Mouse (Mus musculus) liver, embryonic 11.5 days (tissue): Measurements from ENCODE around the gene Abcb9. TPM values are rescaled to one million over a fixed set of nuclear protein-coding genes. Genes with fewer than 3 reads are reported as not detected.

ENCODE experiments used
- ATAC-seq: fragments of 200-750 bp; cut with Nextera tagmentation; replicated peaks from 2 replicates; pipeline ENCODE4 v1.8.0; 2017; ENCODE audit warnings: moderate number of reproducible peaks, mild to moderate bottlenecking, moderate TSS enrichment, moderate library complexity; ENCODE audit not compliant: low FRiP score
- DNase-seq: peaks from one replicate; pipeline ENCODE4 v3.0.0-alpha.2; 2017; ENCODE audit warnings: low spot score
- H3K27ac ChIP-seq: fragments of 300-500 bp; sonication (generic); 2 replicates; pipeline ENCODE4 v1.5.1; 2014; ENCODE audit warnings: mild to moderate bottlenecking, low read depth, low read length, control low read depth
- H3K27me3 ChIP-seq: fragments of 300-500 bp; sonication (generic); replicated peaks from 2 replicates; pipeline ENCODE4 v1.6.1; 2014; ENCODE audit warnings: low read length, mixed read lengths; ENCODE audit not compliant: control insufficient read depth, insufficient read depth
- H3K36me3 ChIP-seq: fragments of 300-500 bp; sonication (generic); 2 replicates; pipeline ENCODE4 v1.6.1; 2014; ENCODE audit warnings: mild to moderate bottlenecking, low read length, moderate library complexity, mixed read lengths; ENCODE audit not compliant: control insufficient read depth, insufficient read depth
- H3K4me1 ChIP-seq: fragments of 300-500 bp; sonication (generic); replicated peaks from 2 replicates; pipeline ENCODE4 v1.6.1; 2014; ENCODE audit warnings: low read length, mixed read lengths; ENCODE audit not compliant: control insufficient read depth, insufficient read depth
- H3K4me2 ChIP-seq: fragments of 300-500 bp; sonication (generic); 2 replicates; pipeline ENCODE4 v1.6.1; 2014; ENCODE audit warnings: mild to moderate bottlenecking, control low read depth, moderate library complexity
- H3K4me3 ChIP-seq: fragments of 300-500 bp; sonication (generic); 2 replicates; pipeline ENCODE4 v1.5.1; 2014; ENCODE audit warnings: low read depth, low read length, control low read depth
- H3K9ac ChIP-seq: fragments of 300-500 bp; sonication (generic); 2 replicates; pipeline ENCODE4 v1.6.1; 2014; ENCODE audit warnings: low read depth, low read length, control low read depth
- H3K9me3 ChIP-seq: fragments of 300-500 bp; sonication (generic); 2 replicates; pipeline ENCODE4 v1.6.1; 2016; ENCODE audit warnings: low read length, inconsistent platforms, mixed read lengths; ENCODE audit not compliant: control insufficient read depth
- WGBS: fragments of 180-500 bp; shearing (Covaris S2); extraction: QIAGEN DNeasy Blood & Tissue Kit; methylation state at CpG from one replicate; pipeline ENCODE4 v1.1.7; 2014; 5-methylcytosine and 5-hydroxymethylcytosine counted together
- polyA plus RNA-seq: library from polyadenylated mRNA; unstranded; fragments of >200 nt; fragmentation: Nextera tagmentation; extraction: Ambion mirVana; gene quantifications from 2 replicates; pipeline ENCODE4 v1.2.1, GENCODE M21; 2014

Gene Abcb9
- polyA plus RNA-seq, 1 experiment from 2014 or later = 4.1 TPM

DNA sequence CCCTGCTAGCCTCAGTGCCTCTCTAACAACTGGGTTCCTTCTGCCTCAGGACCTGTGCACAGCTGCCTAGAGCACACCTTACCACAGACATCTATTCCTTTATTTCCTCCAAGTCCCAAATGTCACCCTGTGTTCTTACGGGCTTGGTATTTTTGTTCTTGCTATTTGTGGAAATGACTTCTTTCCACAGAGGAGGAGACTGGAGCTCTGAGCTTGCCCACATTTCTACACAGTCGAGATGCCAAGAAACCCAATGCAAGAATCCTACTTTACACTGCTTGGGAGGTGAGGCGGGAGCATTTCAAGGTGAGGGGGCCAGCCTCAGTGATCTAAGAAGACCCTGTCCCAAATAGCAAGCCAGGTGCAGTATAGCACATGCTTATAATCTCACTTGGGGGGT lies 10.1 kb downstream of the Abcb9 start:
- Histone ChIP-seq H3K4me3 (no peak overlapping the region), H3K36me3 (no peaks in the 10 kb centered on the region), H3K27ac (no peak overlapping the region), H3K9me3 (no peaks in the 10 kb centered on the region), H3K27me3 (no peaks in the 10 kb centered on the region), H3K9ac (no peak overlapping the region), H3K4me1 (no peaks in the 10 kb centered on the region; the same call in 1 of the 2 replicates), H3K4me2 (no peak overlapping the region)
- 75% methylated on average over 3 of the region's 3 CpGs for WGBS
- ATAC-seq = no peak
- no peak for DNase-seq

DNA sequence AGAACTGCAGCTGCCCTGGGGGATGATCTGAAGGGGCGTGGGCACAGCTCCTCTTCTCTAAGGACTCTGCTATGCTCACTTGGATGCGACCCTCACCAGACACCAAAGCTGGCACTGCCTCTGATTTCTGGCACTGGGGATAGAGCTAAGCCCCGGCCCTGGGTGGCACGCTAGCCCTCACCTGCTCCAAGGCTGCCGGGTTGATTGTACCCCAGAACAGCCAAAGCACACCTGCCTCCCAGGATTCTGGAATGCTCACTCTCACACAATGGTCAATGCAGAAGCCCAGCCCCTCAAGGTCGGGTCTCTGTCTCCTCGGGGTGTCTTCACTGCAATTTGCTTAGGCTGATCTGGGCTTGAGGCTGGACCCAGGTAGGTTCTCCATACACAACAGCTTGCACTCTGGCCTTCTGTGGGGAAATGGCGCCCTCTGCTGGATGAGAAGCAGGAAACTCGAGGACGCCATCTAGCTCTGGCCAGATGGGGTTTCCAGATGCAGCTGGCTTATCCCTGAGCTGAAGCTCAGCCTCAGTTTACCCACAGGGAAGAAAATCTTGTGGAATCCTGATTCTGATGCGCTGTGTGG lies 10.9 kb downstream of the Abcb9 start:
- Histone ChIP-seq H3K9me3 (no peaks in the 10 kb centered on the region), H3K9ac (no peak overlapping the region), H3K36me3 (no peaks in the 10 kb centered on the region), H3K27ac (no peak overlapping the region), H3K4me3 (no peak overlapping the region), H3K4me1 (peaks cover 8% of the 10 kb centered on the region; the same call in 1 of the 2 replicates), H3K27me3 (no peaks in the 10 kb centered on the region), H3K4me2 (no peak overlapping the region)
- WGBS = 40% methylated on average over 11 of the region's 11 CpGs
- ATAC-seq = peak; percentile 62; the same call in 1 of the 2 replicates
- DNase-seq = peak; percentile 77

GRCm38 (mm10) chr5:124083850-124084587 lies 11.6 kb downstream of the Abcb9 start:
- no peak overlapping the region for H3K27ac ChIP-seq
- no peak overlapping the region for H3K4me3 ChIP-seq
- no peak overlapping the region for H3K9ac ChIP-seq
- WGBS = 86% methylated on average over 14 of the region's 14 CpGs
- H3K4me2 ChIP-seq = no peak overlapping the region
- ATAC-seq = no peak
- no peak for DNase-seq
- no peaks in the 10 kb centered on the region for H3K27me3 ChIP-seq
- no peaks in the 10 kb centered on the region for H3K9me3 ChIP-seq
- H3K4me1 ChIP-seq = peaks cover 10% of the 10 kb centered on the region; the same call in 1 of the 2 replicates
- H3K36me3 ChIP-seq = no peaks in the 10 kb centered on the region

- no peaks in the 10 kb centered on the region for H3K9me3 ChIP-seq
- DNase-seq = no peak
- H3K9ac ChIP-seq = no peak overlapping the region
- peaks cover 12% of the 10 kb centered on the region for H3K4me1 ChIP-seq
- WGBS = 85% methylated on average over 17 of the region's 17 CpGs
- no peaks in the 10 kb centered on the region for H3K27me3 ChIP-seq
- no peak overlapping the region for H3K4me3 ChIP-seq
- no peak overlapping the region for H3K4me2 ChIP-seq
- H3K36me3 ChIP-seq = no peaks in the 10 kb centered on the region
- ATAC-seq = no peak
- no peak overlapping the region for H3K27ac ChIP-seq
Observed at GRCm38 (mm10) chr5:124082941-124083688, 12.5 kb downstream of the Abcb9 start.

DNA sequence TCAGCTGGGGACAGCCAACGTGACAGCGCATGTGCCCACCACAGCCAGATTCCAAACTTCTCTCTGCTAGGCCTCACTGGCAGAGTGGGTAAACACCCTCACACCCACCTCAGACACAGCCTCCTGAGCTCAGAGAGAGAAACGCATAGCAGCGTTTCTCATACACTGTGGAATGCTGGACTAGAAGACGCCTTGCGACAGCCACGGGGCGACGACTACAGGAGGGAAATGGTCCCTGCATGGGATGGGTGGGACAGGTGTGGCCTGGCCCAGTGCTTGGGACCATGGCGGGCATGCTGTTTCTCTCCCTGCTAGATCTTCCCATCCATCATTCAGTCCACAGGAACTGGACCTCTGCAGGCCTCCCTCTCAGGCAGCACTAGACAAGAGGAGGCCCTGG lies 13.2 kb downstream of the Abcb9 start:
- Histone ChIP-seq H3K9ac (no peak overlapping the region), H3K27me3 (no peaks in the 10 kb centered on the region), H3K36me3 (no peaks in the 10 kb centered on the region), H3K4me1 (peaks cover 19% of the 10 kb centered on the region), H3K4me3 (no peak overlapping the region), H3K9me3 (no peaks in the 10 kb centered on the region), H3K4me2 (no peak overlapping the region), H3K27ac (no peak overlapping the region)
- 79% methylated on average over 10 of the region's 10 CpGs for WGBS
- DNase-seq (no peak), ATAC-seq (no peak)

DNA sequence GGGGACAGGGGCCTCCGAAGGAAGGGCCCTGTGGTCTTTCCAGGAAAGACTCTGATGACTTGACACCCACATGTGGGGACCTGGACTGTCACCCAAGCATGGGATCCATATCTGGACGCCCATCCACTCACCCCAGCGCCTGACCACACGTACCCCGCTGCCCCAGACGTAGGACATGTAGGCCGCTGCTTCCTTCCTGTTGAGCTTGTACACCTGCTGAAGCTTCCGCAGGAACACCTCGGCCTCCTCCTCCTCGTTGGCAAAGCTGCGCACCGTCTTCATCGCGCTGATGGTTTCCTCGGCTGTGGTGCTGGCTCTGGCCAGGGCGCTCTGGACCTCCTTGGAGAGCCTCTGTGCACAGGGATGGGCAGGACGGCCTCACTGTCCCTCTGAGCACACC lies 15.7 kb downstream of the Abcb9 start:
- ATAC-seq (no peak), DNase-seq (no peak)
- Histone ChIP-seq H3K27ac (no peak overlapping the region), H3K9ac (no peak overlapping the region), H3K36me3 (no peaks in the 10 kb centered on the region), H3K4me2 (no peak overlapping the region), H3K4me3 (no peak overlapping the region), H3K27me3 (no peaks in the 10 kb centered on the region), H3K9me3 (no peaks in the 10 kb centered on the region), H3K4me1 (peaks cover 40% of the 10 kb centered on the region)
- 76% methylated on average over 17 of the region's 17 CpGs for WGBS

- peak overlapping the region; percentile 39; the same call in 1 of the 2 replicates for H3K9ac ChIP-seq
- no peaks in the 10 kb centered on the region for H3K27me3 ChIP-seq
- H3K4me3 ChIP-seq = no peak overlapping the region
- no peak overlapping the region for H3K4me2 ChIP-seq
- ATAC-seq (no peak), DNase-seq (no peak)
- H3K9me3 ChIP-seq = no peaks in the 10 kb centered on the region
- 63% methylated on average over 9 of the region's 9 CpGs for WGBS
- H3K4me1 ChIP-seq = peaks cover 49% of the 10 kb centered on the region
- no peaks in the 10 kb centered on the region for H3K36me3 ChIP-seq
- no peak overlapping the region for H3K27ac ChIP-seq
Observed at GRCm38 (mm10) chr5:124078794-124079416, 16.7 kb downstream of the Abcb9 start.

GRCm38 (mm10) chr5:124077856-124078460 lies 17.6 kb downstream of the Abcb9 start:
- Histone ChIP-seq H3K4me3 (no peak overlapping the region), H3K27ac (no peak overlapping the region), H3K9me3 (no peaks in the 10 kb centered on the region), H3K36me3 (no peaks in the 10 kb centered on the region), H3K27me3 (no peaks in the 10 kb centered on the region), H3K4me1 (peaks cover 54% of the 10 kb centered on the region), H3K4me2 (no peak overlapping the region), H3K9ac (no peak overlapping the region)
- no peak for ATAC-seq
- DNase-seq = no peak
- 61% methylated on average over 6 of the region's 6 CpGs for WGBS
